Mouse (Mus musculus) adrenal gland, postnatal 0 days (tissue): Measurements from ENCODE around the gene Ajm1. TPM values are rescaled to one million over a fixed set of nuclear protein-coding genes. Genes with fewer than 3 reads are reported as not detected.

Source experiments
- polyA plus RNA-seq: library from polyadenylated mRNA; unstranded; fragments of >200 nt; fragmentation: Nextera tagmentation; extraction: Ambion mirVana; gene quantifications from 2 replicates; pipeline ENCODE4 v1.2.1, GENCODE M21; 2015

The Ajm1 gene
- polyA plus RNA-seq = 1.3 and 2.1 TPM in 2 replicates

DNA sequence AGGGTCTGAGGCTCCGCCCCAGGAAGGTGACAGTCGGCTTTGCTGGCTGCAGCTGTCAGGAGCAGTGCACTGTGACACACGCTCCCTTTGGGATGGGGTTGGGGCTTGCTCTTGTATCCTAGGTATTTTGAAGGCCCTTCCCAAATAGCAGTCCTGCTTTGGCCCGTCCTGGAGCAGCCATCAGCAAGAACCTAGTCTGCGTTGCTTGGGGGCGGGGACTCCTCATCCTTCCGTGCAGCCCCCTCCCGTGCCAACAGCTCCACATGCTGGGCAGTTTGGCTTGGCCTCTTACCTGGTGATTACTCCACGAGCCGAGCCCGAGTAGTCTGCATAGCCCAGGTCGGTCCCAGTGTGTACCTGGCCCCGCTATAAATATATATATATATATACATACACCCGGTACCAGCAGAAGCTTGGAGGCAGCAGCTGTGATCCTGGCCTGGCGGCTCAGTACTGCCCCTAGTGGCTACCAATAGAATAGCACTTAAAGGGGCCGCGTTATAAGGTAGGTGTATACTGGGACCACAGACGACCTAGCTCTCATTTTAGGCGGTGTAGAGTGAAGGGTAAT, at the start of gene Ajm1:
Gene Ajm1 (minus strand): TSS at position 464 of the 571 bp plus-strand sequence.

GRCm38 (mm10) chr2:25627811-25628210, 46.3 kb upstream of the Ajm1 start, which contains the start of gene Fcna:
Fcna (minus strand) TSS chr2:25628030.

GRCm38 (mm10) chr2:25621229-25622200, 40.0 kb upstream of the Ajm1 start, which contains the start of gene Tmem141:
Tmem141 (minus strand) TSS chr2:25622005.

GRCm38 (mm10) chr2:25617578-25617977, 36.0 kb upstream of the Ajm1 start, which contains the start of gene Ccdc183:
Ccdc183 (minus strand) TSS chr2:25617678.

DNA sequence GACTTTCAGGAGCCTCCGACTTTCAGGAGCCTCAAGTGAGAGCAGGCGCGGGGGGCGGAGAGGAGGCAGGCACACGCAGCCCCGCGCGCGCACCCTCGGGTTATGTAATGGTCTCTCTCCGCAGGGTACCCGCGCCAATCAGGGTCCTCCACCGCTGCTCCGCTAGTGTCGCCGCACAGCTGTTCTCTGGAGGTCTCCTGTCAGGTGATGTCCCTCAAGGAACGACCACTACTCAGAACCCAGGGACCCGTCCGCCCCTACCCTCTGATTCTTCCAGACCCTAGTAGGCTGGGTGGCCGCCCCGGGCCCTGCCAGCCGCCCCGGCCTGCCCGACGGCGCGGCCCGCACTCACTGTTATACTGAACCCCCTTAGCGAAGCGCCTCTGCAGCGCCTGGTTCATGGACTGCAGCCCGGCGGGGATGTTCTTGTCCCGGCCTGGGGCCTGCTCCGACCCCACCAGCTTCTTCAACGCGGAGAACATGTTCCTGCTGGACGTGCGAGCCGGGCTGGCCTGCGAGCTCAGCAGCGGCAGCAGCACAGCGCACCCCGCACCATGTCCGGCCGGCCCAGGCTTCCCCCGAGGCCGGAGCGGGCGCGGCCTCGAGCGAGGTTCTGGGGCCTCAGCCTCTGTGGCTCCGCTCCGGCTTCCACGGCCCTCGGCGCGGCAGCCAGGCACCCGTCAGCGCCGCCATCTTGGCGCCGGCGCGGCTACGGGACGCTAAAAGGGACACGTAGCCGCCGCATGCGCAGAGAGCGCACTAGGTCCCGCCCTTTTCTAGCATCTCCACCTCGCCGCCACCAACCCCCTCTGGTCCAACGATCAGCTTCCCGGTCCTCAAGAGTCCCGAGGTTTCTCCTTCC, 26.4 kb upstream of the Ajm1 start, which contains the start of gene Rabl6:
Gene Rabl6 (minus strand): TSS at position 761 of the 862 bp plus-strand sequence.

GRCm38 (mm10) chr2:25574579-25575431, 6.8 kb downstream of the Ajm1 start, which contains the start of the genes Mamdc4 and Phpt1:
Mamdc4 (minus strand) TSS chr2:25574845.
Phpt1 (minus strand) TSS chr2:25575224.

DNA sequence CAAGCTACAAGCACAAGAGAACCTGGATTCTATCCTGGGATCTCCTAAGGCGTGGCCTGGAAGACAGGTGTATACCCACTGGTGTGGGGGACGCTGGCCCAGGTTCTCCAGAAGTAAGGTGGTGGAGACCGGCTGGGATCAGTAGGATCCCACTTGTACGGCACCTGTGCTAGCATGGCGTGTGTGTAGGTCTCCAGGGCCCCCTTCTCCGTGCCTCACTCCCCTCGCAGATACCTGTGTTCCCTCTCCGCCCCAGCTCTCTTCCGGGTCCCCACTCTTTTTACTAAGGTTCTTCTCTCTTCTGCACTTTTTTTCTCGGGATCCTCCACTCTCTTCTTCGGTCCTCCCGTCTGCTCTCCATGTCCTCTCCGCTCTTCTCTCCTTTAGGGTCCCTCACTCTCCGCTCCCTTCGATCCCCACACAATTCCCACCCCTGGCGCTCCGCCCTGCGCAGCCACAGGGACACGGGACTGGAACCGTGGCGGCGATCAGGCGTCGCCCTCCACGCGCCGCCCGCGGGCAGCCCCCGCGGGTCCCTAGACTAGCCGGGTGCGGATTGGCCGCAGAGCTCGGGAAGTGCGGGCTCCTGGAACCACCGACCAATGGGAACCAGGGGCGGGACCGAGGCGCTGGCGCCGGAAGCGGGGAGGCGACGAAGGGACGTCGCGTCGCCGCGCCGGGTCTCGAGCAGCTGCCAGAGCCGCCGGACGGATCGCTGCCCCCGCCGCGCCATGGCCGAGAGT, 24.2 kb downstream of the Ajm1 start, which contains the start of gene Edf1:
Gene Edf1 (plus strand): TSS at position 627 of the 743 bp plus-strand sequence.

DNA sequence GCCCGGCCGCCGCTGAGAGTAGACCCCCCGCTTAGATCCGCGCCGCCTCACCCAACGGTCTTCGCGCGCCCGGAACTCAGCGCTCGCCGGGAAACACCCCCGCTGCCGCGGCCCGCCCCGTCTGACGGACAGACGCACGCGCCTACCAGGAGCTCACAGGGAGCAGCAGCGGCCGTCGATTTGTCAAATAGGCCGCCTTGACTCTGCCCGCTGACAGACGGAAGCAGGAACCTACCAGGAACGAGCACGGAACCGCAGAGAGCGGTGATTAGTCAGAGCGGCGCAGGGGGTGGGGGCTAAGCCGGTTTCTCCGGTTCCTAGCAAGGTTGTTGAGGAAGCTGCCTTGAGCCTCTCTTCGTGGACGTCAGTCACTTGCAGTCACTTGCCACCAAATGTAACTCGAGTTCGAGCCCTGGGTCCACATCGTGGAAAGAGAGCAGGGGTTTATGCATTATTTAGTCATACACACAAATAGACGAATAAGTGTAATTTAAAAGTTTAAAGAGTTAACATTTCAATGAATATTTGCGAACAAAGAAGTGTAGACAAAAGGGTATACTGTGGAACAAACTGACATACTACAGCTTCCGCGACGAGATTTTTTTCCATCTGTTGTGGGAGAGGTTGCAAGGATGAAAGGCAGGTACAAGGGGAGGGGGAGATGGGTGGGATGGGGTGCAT, 34.6 kb downstream of the Ajm1 start, which contains the start of gene Traf2:
Gene Traf2 (minus strand): TSS at position 130 of the 681 bp plus-strand sequence.

Other genes with a start within 250 kb of the Ajm1 start
- gene Man1b1, start 249.4 kb downstream of the Ajm1 start, polyA plus RNA-seq = 47.2 and 52.7 TPM in 2 replicates
- 30.8 and 45.6 TPM in 2 replicates for gene Dpp7, start 225.4 kb downstream of the Ajm1 start, polyA plus RNA-seq
- 40.5 and 44.9 TPM in 2 replicates for gene Uap1l1, start 216.1 kb downstream of the Ajm1 start, polyA plus RNA-seq
- 8.1 and 10.7 TPM in 2 replicates for gene Sapcd2, start 209.4 kb downstream of the Ajm1 start, polyA plus RNA-seq
- 13.6 and 20.3 TPM in 2 replicates for gene Entpd2, start 185.9 kb downstream of the Ajm1 start, polyA plus RNA-seq
- gene Npdc1, start 182.4 kb downstream of the Ajm1 start, polyA plus RNA-seq = 93.9 and 115 TPM in 2 replicates
- gene Fut7, start 158.5 kb downstream of the Ajm1 start, polyA plus RNA-seq = 0.14 and 0.22 TPM in 2 replicates
- 4.9 and 6.6 TPM in 2 replicates for gene Abca2, start 153.1 kb downstream of the Ajm1 start, polyA plus RNA-seq
- 6.1 and 6.2 TPM in 2 replicates for gene Clic3, start 124.9 kb downstream of the Ajm1 start, polyA plus RNA-seq
- gene Paxx, start 120.7 kb downstream of the Ajm1 start, polyA plus RNA-seq = 53.8 and 58.8 TPM in 2 replicates
- 8.3 and 9.6 TPM in 2 replicates for gene Ptgds, start 111.7 kb downstream of the Ajm1 start, polyA plus RNA-seq
- gene Lcn12, start 87.8 kb downstream of the Ajm1 start, polyA plus RNA-seq = not detected in 2 replicates
- 52.9 and 75.8 TPM in 2 replicates for gene Fbxw5, start 81.0 kb downstream of the Ajm1 start, polyA plus RNA-seq
- 6.4 and 7.1 TPM in 2 replicates for gene C8g, start 80.0 kb downstream of the Ajm1 start, polyA plus RNA-seq
- 15.4 and 20.6 TPM in 2 replicates for gene Traf2, start 34.8 kb downstream of the Ajm1 start, polyA plus RNA-seq
- gene Edf1, start 23.9 kb downstream of the Ajm1 start, polyA plus RNA-seq = 273 and 345 TPM in 2 replicates
- 1.3 and 2.6 TPM in 2 replicates for gene Mamdc4, start 6.9 kb downstream of the Ajm1 start, polyA plus RNA-seq
- 140 and 158 TPM in 2 replicates for gene Phpt1, start 6.5 kb downstream of the Ajm1 start, polyA plus RNA-seq
- gene Rabl6, start 26.8 kb upstream of the Ajm1 start, polyA plus RNA-seq = 42.6 and 68.2 TPM in 2 replicates
- gene Ccdc183, start 35.9 kb upstream of the Ajm1 start, polyA plus RNA-seq = 0.50 and 0.87 TPM in 2 replicates
- 124 and 149 TPM in 2 replicates for gene Tmem141, start 40.2 kb upstream of the Ajm1 start, polyA plus RNA-seq
- gene Fcna, start 46.3 kb upstream of the Ajm1 start, polyA plus RNA-seq = 55.5 and 82.4 TPM in 2 replicates
- gene Lcn8, start 71.4 kb upstream of the Ajm1 start, polyA plus RNA-seq = not detected in 2 replicates
- 0.21 and 0.44 TPM in 2 replicates for gene Lcn5, start 76.2 kb upstream of the Ajm1 start, polyA plus RNA-seq
- 0.48 TPM in 1 of 2 replicates, not detected in the other for gene Lcn6, start 95.0 kb upstream of the Ajm1 start, polyA plus RNA-seq
- not detected in 2 replicates for gene Lcn10, start 101.0 kb upstream of the Ajm1 start, polyA plus RNA-seq
- 3.7 and 14.1 TPM in 2 replicates for gene Obp2a, start 118.3 kb upstream of the Ajm1 start, polyA plus RNA-seq
- 110 and 186 TPM in 2 replicates for gene Bmyc, start 125.0 kb upstream of the Ajm1 start, polyA plus RNA-seq
- not detected in 2 replicates for gene Obp2b, start 155.3 kb upstream of the Ajm1 start, polyA plus RNA-seq
- gene Lcn3, start 183.8 kb upstream of the Ajm1 start, polyA plus RNA-seq = not detected in 2 replicates
- gene Lcn11, start 195.3 kb upstream of the Ajm1 start, polyA plus RNA-seq = not detected in 2 replicates
- gene Gm13539, start 200.5 kb upstream of the Ajm1 start, polyA plus RNA-seq = not detected in 2 replicates
- not detected in 2 replicates for gene Glt6d1, start 234.1 kb upstream of the Ajm1 start, polyA plus RNA-seq
- gene Lcn9, start 241.4 kb upstream of the Ajm1 start, polyA plus RNA-seq = not detected in 2 replicates